Mouse (Mus musculus) layer of hippocampus, postnatal 36 days (tissue): ENCODE measurements around the gene Apex2. TPM values are rescaled to one million over a fixed set of nuclear protein-coding genes. Genes with fewer than 3 reads are reported as not detected.
"Not testable (repeated sequence)": the region's sequence is repeated elsewhere in the genome, so short reads cannot be mapped to it uniquely, and the experiment has no call there.

Source experiments
- DNase-seq, 2 experiments: peaks; one replicate each; pipeline ENCODE4 v3.0.0; 2022
- microRNA-seq, 2 experiments: library from miRNA; unstranded; fragments of <30 nt; microRNA quantifications; one replicate each; pipeline ENCODE4 v1.2.0; 2021
- total RNA-seq, 2 experiments: library from RNA; stranded (reverse); gene quantifications; 2 replicates each; pipeline ENCODE4 v1.2.3; 2021

Apex2 gene
- total RNA-seq, 2 experiments from 2014 or later, result 13.2 to 17.2 TPM

DNA sequence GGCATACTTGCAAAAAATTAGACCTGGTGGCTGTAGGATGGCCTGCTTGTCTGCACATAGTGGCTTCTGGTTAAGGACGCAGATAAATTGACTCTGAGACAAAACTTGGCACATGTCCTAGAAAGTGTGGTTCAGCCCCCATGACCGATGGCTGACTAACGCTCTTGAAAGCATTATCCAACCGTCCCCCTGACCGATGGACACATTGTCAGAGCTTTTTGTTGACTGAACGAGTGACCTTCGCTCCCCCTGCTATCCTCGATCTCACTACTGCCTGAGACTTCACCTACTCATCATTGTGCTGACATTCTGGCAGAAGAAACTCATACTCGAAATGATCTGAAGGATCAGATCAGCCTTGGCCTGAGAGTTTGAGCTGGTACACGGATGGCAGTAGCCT is 101.9 kb downstream of the Apex2 start:
- DNase-seq, result not testable (repeated sequence)

DNA sequence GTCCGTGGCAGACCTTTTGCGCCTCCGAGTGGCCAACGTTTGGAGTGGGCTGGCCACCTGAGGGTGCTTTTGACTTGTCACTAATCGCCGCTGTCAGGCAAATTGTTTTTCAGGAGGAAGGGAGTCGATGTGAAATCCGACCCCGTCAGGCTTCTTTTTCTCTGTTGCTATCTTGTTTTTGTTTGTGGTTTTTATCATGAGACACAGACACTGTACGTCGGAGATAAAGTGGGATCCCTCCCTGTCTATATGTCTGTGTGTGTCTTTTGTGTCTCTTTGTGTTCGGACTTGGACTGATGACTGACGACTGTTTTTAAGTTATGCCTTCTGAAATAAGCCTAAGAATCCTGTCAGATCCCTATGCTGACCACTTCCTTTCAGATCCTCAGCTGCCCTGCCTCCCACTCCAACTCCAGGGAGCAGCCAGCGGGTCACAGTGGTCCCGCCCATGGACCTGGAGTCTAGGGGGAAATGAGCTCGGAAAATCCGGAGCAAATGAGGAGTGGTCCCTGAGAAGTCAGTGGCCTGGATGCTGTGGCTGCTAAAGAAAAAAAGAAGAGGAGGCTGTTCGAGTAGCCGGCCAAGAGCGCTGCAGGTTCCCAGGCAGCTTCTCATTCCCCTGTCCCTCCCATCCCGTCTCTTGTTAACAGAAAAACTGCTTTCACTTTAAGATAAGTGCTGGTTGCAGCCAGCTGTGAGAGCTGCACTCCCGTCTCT is 103.2 kb downstream of the Apex2 start:
- DNase-seq, result not testable (repeated sequence)

DNA sequence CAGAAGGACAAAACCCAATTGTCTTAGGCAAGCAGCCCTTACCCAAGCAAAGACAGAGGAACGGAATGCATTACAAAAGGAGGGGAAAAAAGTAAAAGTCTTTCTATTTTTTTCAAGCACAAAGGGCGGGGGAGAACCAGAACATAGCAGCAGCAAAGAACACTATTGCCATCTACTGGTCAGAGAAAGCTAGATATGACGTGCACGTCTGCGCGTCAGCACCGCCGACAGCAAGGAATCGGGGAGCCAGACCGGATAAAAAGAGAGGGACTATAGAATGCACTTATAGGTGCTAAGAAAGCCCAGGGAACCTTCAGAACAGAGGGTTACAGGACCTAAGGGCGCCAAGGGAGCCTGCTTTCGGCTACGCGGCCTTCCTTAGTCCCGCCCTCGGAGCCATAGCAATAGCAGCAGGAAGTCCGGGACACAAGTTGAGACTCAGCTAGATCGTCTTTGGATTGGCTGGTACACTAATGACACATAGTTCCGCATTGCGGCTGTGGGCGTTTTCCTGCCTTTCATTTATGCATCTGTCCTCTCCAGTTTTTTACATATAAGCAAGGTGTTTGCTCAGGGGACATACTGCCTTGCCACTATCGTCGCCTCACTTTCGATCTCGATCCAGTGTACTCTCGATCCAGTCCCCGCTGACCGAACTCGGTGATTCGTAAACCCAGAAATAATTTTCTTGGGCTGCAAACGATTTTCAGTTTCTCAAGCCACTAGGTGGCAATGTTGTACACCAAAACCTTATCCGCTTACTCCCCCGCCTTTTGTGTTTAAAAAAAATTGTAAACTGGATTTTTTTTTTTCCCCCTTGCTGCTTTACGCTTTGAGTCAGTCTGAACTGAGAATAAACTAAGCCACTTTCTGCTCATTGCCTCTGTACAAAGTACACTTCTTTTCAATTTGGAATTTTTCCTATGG is 111.6 kb downstream of the Apex2 start:
- DNase-seq, result peak; percentile 80 to 89

DNA sequence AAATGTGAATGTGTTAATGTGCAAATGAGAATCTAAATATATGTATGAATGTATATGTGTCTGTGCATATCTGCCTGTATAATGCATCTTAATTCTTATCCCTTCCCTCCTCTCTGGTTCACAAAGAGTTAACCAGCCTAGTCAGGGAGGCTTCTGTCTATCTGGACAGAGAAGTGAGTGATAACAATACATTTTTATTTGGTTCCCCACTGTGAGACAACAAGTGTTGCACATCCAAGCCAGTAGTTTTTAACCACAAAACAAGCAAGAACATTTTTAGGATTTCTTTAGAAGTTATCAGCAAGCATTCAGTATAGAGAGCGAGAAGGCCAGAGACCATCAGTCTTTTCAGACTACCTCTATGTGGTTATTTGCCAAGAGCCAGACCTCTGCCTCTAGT is 118.3 kb downstream of the Apex2 start:
- DNase-seq, result no peak

Small RNA genes lying within 50 kb of the gene (microRNA-seq; reads per million reads assigned to microRNA genes)
- 0 reads per million in 2 experiments for gene Mir3620

Other genes starting within 250 kb of the Apex2 start
- 10 to 100 TPM; 40.6 to 51.4 TPM for gene Tmem29, start 130.7 kb downstream of the Apex2 start, total RNA-seq
- 1 to 10 TPM; 3.8 to 4.5 TPM for gene Alas2, start 42.5 kb downstream of the Apex2 start, total RNA-seq
- 1 to 10 TPM in 1 of 2 experiments, under 1 TPM in 1; 0.99 to 1.1 TPM for gene Pfkfb1, start 1.6 kb downstream of the Apex2 start, total RNA-seq
- 100 to 1,000 TPM; 143 to 155 TPM for gene Tro, start 67.7 kb upstream of the Apex2 start, total RNA-seq
- gene Maged2, start 224.5 kb upstream of the Apex2 start, total RNA-seq, result 10 to 100 TPM; 42.7 to 43.6 TPM